Comparison of ENCODE assay signal across 16 mouse cellular contexts in genomic region chr5:105798421-105798820, GRCm38 (mm10).
DNase-seq lines count a peak whose midpoint lies in the region; ATAC-seq and TF ChIP-seq lines count a peak whose summit lies in the region.
"Had no signal": no experiment of that assay in that cellular context is flagged by ENCODE, and none has a peak within 500 bp of the region (broad histone marks: within the 10 kb centered on the region; RNA-seq: fewer than 3 reads in every experiment).

No protein-coding gene starts in this region.

- no peak overlapping the region for H3K9ac ChIP-seq in kidney, postnatal 0 days (ENCODE audit: low read depth, low read length)
- H3K9ac ChIP-seq: forebrain, postnatal 0 days; heart, embryonic 13.5 days; hindbrain, embryonic 12.5 days; liver, postnatal 0 days; neural tube, embryonic 15.5 days had no signal

- H3K4me1 ChIP-seq in kidney, postnatal 0 days (replicated peaks; ENCODE audit: insufficient read depth, low read length), result peaks cover 44% of the 10 kb centered on the region

- no peak for ATAC-seq in kidney, postnatal 0 days (replicated peaks; ENCODE audit: low FRiP score, low read depth)
- 0 out of 2 replicates have a peak, but pooled peaks have one; percentile 16 for ATAC-seq in megakaryocyte progenitor cell, adult 5-6 weeks (replicated peaks; ENCODE audit: poor library complexity)
- ATAC-seq: forebrain, postnatal 0 days; intestine, embryonic 16.5 days; liver, postnatal 0 days had no signal

- peak overlapping the region; percentile 25; the same call in 1 of the 2 replicates for H3K27ac ChIP-seq in kidney, postnatal 0 days
- H3K27ac ChIP-seq: heart, embryonic 13.5 days; hindbrain, embryonic 12.5 days; neural tube, embryonic 15.5 days had no signal

- H3K4me2 ChIP-seq in kidney, postnatal 0 days (ENCODE audit: low read length), result no peak overlapping the region
- H3K4me2 ChIP-seq: heart, embryonic 13.5 days; hindbrain, embryonic 12.5 days; neural tube, embryonic 15.5 days had no signal

- H3K9me3 ChIP-seq in kidney, postnatal 0 days (replicated peaks; ENCODE audit: low read length), result no peaks in the 10 kb centered on the region
- H3K9me3 ChIP-seq: heart, embryonic 13.5 days; hindbrain, embryonic 12.5 days; neural tube, embryonic 15.5 days had no signal

- no peak for TF ChIP-seq CTCF in kidney, postnatal 0 days (IDR thresholded peaks at IDR 0.05; ENCODE audit: low read depth)

- DNase-seq in kidney, postnatal 0 days (ENCODE audit: low spot score), result no peak
- no peak for DNase-seq in kidney, adult 18-20 months
- DNase-seq in CD4-positive, CD25-positive, alpha-beta regulatory T cell, adult 2 months (ENCODE audit: low read depth, low spot score), result peak; percentile 59
- peak; percentile 63 for DNase-seq in adipocyte (ENCODE audit: low spot score)
- no peak for DNase-seq in cerebellum, adult 18-20 months
- DNase-seq in thymus, postnatal 0 days (ENCODE audit: low spot score), result no peak
- DNase-seq: adrenal gland, postnatal 14 days; cerebellum, adult 9-11 months; forebrain, postnatal 0 days; gastrocnemius, postnatal 10 days; liver, postnatal 0 days had no signal

- no peak overlapping the region for H3K4me3 ChIP-seq in kidney, postnatal 0 days (replicated peaks; ENCODE audit: low read depth, low read length)
- H3K4me3 ChIP-seq: heart, embryonic 13.5 days; hindbrain, embryonic 12.5 days; neural tube, embryonic 15.5 days had no signal

- H3K27me3 ChIP-seq in kidney, postnatal 0 days (ENCODE audit: insufficient read depth, low read length), result no peaks in the 10 kb centered on the region
- H3K27me3 ChIP-seq: hindbrain, embryonic 12.5 days; neural tube, embryonic 15.5 days had no signal

- H3K36me3 ChIP-seq in kidney, postnatal 0 days (ENCODE audit: insufficient read depth, low read length), result no peaks in the 10 kb centered on the region
- H3K36me3 ChIP-seq: heart, embryonic 13.5 days; hindbrain, embryonic 12.5 days; neural tube, embryonic 15.5 days had no signal

- 63% methylated on average over 4 of the region's 4 CpGs for WGBS in kidney, postnatal 0 days

Comparison
In these comparisons a context has a peak if more than half of its experiments do, and no peak if none do; other contexts are left out.
1. DNase-seq: peak in CD4-positive, CD25-positive, alpha-beta regulatory T cell, adult 2 months (single experiment) and adipocyte (single experiment); none in kidney, postnatal 0 days (single experiment), kidney, adult 18-20 months (single experiment), cerebellum, adult 18-20 months (0 of 2) and thymus, postnatal 0 days (single experiment).